Mouse (Mus musculus) ES-E14 (cell line): ENCODE measurements around the gene Paqr4. TPM values are rescaled to one million over a fixed set of nuclear protein-coding genes. Genes with fewer than 3 reads are reported as not detected.
A peak's percentile ranks its signal among the peaks of the same experiment; 100 is the strongest.

Experiments used
- DNase-seq: peaks from one replicate; pipeline ENCODE4 v3.0.0-alpha.2; 2013; ENCODE audit warnings: low read depth, low spot score
- H3K27ac ChIP-seq: 2 replicates; pipeline ENCODE4 v1.5.1; 2012; ENCODE audit warnings: low read depth, mild to moderate bottlenecking, low read length, moderate library complexity, mixed read lengths; ENCODE audit not compliant: poor library complexity, insufficient read depth, severe bottlenecking
- H3K36me3 ChIP-seq: 2 replicates; pipeline ENCODE4 v1.6.1; 2012; ENCODE audit warnings: mild to moderate bottlenecking, low read length, moderate library complexity, mixed read lengths; ENCODE audit not compliant: control insufficient read depth, poor library complexity, insufficient read depth, severe bottlenecking
- H3K4me1 ChIP-seq, 2 experiments: fragments of 150-350 bp in 1 of 2; sonication (generic) in 1 of 2; 2 replicates each; pipeline ENCODE4 v1.6.1; 2012; ENCODE audit warnings: low read length in 2 of 2, mild to moderate bottlenecking in 1 of 2, mixed read lengths in 1 of 2; ENCODE audit not compliant: control insufficient read depth in 2 of 2, insufficient read depth in 2 of 2, poor library complexity in 1 of 2
- H3K4me3 ChIP-seq, 2 experiments: fragments of 150-350 bp in 1 of 2; sonication (generic) in 1 of 2; 2 replicates each; pipeline ENCODE4 v1.5.1; 2012; ENCODE audit warnings: low read length in 2 of 2, low read depth in 1 of 2, mild to moderate bottlenecking in 1 of 2, mixed read lengths in 1 of 2; ENCODE audit not compliant: insufficient read depth in 1 of 2, poor library complexity in 1 of 2, severe bottlenecking in 1 of 2
- H3K9ac ChIP-seq: 2 replicates; pipeline ENCODE4 v1.6.1; 2012; ENCODE audit warnings: low read depth, mild to moderate bottlenecking, low read length, mixed read lengths; ENCODE audit not compliant: poor library complexity, insufficient read depth, severe bottlenecking
- H3K9me3 ChIP-seq: fragments of 150-350 bp; sonication (generic); 2 replicates; pipeline ENCODE4 v1.6.1; 2012; ENCODE audit warnings: low read depth, mild to moderate bottlenecking, low read length; ENCODE audit not compliant: control insufficient read depth, insufficient read depth
- CHD2 ChIP-seq: IDR thresholded peaks from 2 replicates; pipeline ENCODE4 v1.6.1; 2014; ENCODE audit warnings: mild to moderate bottlenecking, low read depth, low read length, inconsistent platforms
- HCFC1 ChIP-seq: IDR thresholded peaks from 2 replicates; pipeline ENCODE4 v1.6.1; 2012; ENCODE audit warnings: low read length, inconsistent platforms, borderline replicate concordance; ENCODE audit not compliant: insufficient read depth
- MAFK ChIP-seq: IDR thresholded peaks from 2 replicates; pipeline ENCODE4 v1.6.1; 2014; ENCODE audit warnings: mild to moderate bottlenecking, low read depth, low read length, inconsistent platforms; ENCODE audit not compliant: insufficient read depth
- ZC3H11A ChIP-seq: IDR thresholded peaks from 2 replicates; pipeline ENCODE4 v1.6.1; 2012; ENCODE audit warnings: low read depth, mild to moderate bottlenecking, inconsistent platforms, low read length, borderline replicate concordance
- ZNF384 ChIP-seq: IDR thresholded peaks from 2 replicates; pipeline ENCODE4 v1.6.1; 2012; ENCODE audit warnings: low read depth, low read length, inconsistent platforms
- in situ Hi-C, 2 experiments: fragments of 600-800 bp; cut with MboI; formaldehyde crosslinking; loops; one replicate each; pipeline ENCODE4 v1.15.1; 2025; ENCODE audit warnings: low sequenced_read_pairs in 2 of 2, inconsistent platforms in 1 of 2; ENCODE audit not compliant: unreplicated experiment in 2 of 2
- total RNA-seq: library from RNA; depleted of rRNA; stranded (reverse); fragments of 300-350 nt; gene quantifications from 2 replicates; pipeline ENCODE4 v1.2.3, GENCODE M21; 2012

The Paqr4 gene
- total RNA-seq, 1 experiment = 2.8 TPM

GRCm38 (mm10) chr17:23742941-23743340 lies 2.3 kb upstream of the Paqr4 start:
- in situ Hi-C loops = no loop called here
- TF ChIP-seq MAFK = no peak
- no peak for TF ChIP-seq HCFC1
- TF ChIP-seq CHD2 = no peak
- no peak for TF ChIP-seq ZNF384
- TF ChIP-seq ZC3H11A = no peak
- Histone ChIP-seq H3K9ac (no peak overlapping the region), H3K9me3 (no peaks in the 10 kb centered on the region), H3K4me3 (no peak overlapping the region), H3K27ac (no peak overlapping the region), H3K36me3 (no peaks in the 10 kb centered on the region), H3K4me1 (peaks cover 0 to 20% of the 10 kb centered on the region in 2 experiments; a peak in 1 of 4 replicates)
- no peak for DNase-seq

DNA sequence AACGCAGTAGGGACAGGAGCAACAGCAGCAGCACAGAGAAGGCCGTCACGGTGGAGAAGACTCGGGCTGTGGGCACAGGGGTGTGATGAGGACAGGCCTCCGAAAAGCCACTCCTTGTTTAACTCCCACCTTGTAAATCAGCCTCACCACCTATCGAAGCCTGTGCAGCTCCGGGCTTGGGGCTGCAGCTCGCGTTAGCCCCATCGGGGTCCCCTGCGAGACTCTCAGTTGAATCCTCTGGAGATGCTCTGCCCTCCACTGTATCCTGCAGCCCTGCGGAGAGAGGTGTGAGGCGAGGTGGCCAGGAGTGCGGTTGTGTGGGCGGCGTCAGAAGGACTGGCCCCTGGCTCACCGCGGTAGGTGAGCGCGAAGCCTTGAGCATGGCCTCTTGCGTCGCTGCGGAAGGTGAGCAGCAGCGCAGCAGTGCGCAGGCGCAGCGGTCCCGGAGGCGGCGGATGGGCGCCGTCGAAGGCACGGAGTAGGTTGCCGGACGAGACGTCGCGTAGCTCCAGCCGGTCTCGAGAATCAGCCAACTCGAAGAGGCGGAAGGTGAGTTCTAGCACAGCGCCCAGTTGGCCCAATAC lies 1.6 kb upstream of the Paqr4 start:
- Histone ChIP-seq H3K4me1 (peaks cover 0 to 22% of the 10 kb centered on the region in 2 experiments; a peak in 1 of 4 replicates), H3K9me3 (no peaks in the 10 kb centered on the region), H3K4me3 (peak overlapping the region; percentile 24 to 28; a peak in 3 of 4 replicates), H3K9ac (no peak overlapping the region), H3K36me3 (no peaks in the 10 kb centered on the region), H3K27ac (no peak overlapping the region)
- no peak for DNase-seq
- in situ Hi-C loops = no loop called here
- TF ChIP-seq ZC3H11A (no peak), ZNF384 (no peak), HCFC1 (no peak), CHD2 (no peak), MAFK (no peak)

GRCm38 (mm10) chr17:23741359-23742209 lies 917 bp upstream of the Paqr4 start:
- in situ Hi-C loops = no loop called here
- no peak for DNase-seq
- no peak overlapping the region for H3K27ac ChIP-seq
- peaks cover 0 to 23% of the 10 kb centered on the region in 2 experiments; a peak in 1 of 4 replicates for H3K4me1 ChIP-seq
- H3K9me3 ChIP-seq = no peaks in the 10 kb centered on the region
- TF ChIP-seq HCFC1 = no peak
- no peak for TF ChIP-seq ZC3H11A
- TF ChIP-seq MAFK = no peak
- no peak for TF ChIP-seq ZNF384
- TF ChIP-seq CHD2 = no peak
- peaks cover 2% of the 10 kb centered on the region; the same call in 1 of the 2 replicates for H3K36me3 ChIP-seq
- peak overlapping the region; percentile 24 to 28; a peak in 2 of 4 replicates for H3K4me3 ChIP-seq
- H3K9ac ChIP-seq = no peak overlapping the region

GRCm38 (mm10) chr17:23740136-23740584 lies 507 bp downstream of the Paqr4 start:
- Histone ChIP-seq H3K4me1 (peaks cover 0 to 18% of the 10 kb centered on the region in 2 experiments; a peak in 1 of 4 replicates), H3K27ac (no peak overlapping the region), H3K9me3 (no peaks in the 10 kb centered on the region), H3K36me3 (peaks cover 4% of the 10 kb centered on the region; the same call in 1 of the 2 replicates), H3K4me3 (peak overlapping the region; percentile 66 to 80), H3K9ac (peak overlapping the region; percentile 45)
- in situ Hi-C loops = no loop called here
- DNase-seq = peak; percentile 62
- TF ChIP-seq ZNF384 (no peak), CHD2 (no peak), MAFK (no peak), HCFC1 (no peak), ZC3H11A (no peak)
